Mouse (Mus musculus) kidney, embryonic 15.5 days (tissue): ENCODE measurements around the gene Camkk1. TPM values are rescaled to one million over a fixed set of nuclear protein-coding genes. Genes with fewer than 3 reads are reported as not detected.

Source experiments
- ATAC-seq: fragments of 200-750 bp; cut with Nextera tagmentation; replicated peaks from 2 replicates; pipeline ENCODE4 v1.8.0; 2017; ENCODE audit warnings: moderate TSS enrichment; ENCODE audit not compliant: low FRiP score
- H3K27ac ChIP-seq: fragments of 300-500 bp; sonication (generic); 2 replicates; pipeline ENCODE4 v1.5.1; 2015; ENCODE audit warnings: mild to moderate bottlenecking, inconsistent platforms
- H3K27me3 ChIP-seq: fragments of 300-500 bp; sonication (generic); 2 replicates; pipeline ENCODE4 v1.6.1; 2015; ENCODE audit warnings: inconsistent platforms
- H3K36me3 ChIP-seq: fragments of 300-500 bp; sonication (generic); 2 replicates; pipeline ENCODE4 v1.6.1; 2015; ENCODE audit warnings: inconsistent platforms
- H3K4me1 ChIP-seq: fragments of 300-500 bp; sonication (generic); 2 replicates; pipeline ENCODE4 v1.6.1; 2015; ENCODE audit warnings: inconsistent platforms
- H3K4me2 ChIP-seq: fragments of 300-500 bp; sonication (generic); 2 replicates; pipeline ENCODE4 v1.6.1; 2015; ENCODE audit warnings: moderate library complexity, mild to moderate bottlenecking, inconsistent platforms
- H3K4me3 ChIP-seq: fragments of 300-500 bp; sonication (generic); replicated peaks from 2 replicates; pipeline ENCODE4 v1.5.1; 2015; ENCODE audit warnings: mild to moderate bottlenecking, inconsistent platforms
- H3K9ac ChIP-seq: fragments of 300-500 bp; sonication (generic); 2 replicates; pipeline ENCODE4 v1.6.1; 2015; ENCODE audit warnings: mild to moderate bottlenecking, inconsistent platforms
- H3K9me3 ChIP-seq: fragments of 300-500 bp; sonication (generic); replicated peaks from 2 replicates; pipeline ENCODE4 v1.6.1; 2016; ENCODE audit warnings: inconsistent platforms
- WGBS: fragments of 180-500 bp; shearing (Covaris S2); methylation state at CpG from one replicate; pipeline ENCODE4 v1.1.7; 2015; ENCODE audit warnings: mixed read lengths; 5-methylcytosine and 5-hydroxymethylcytosine counted together
- polyA plus RNA-seq: library from polyadenylated mRNA; unstranded; fragments of >200 nt; fragmentation: Nextera tagmentation; extraction: Ambion mirVana; gene quantifications from 2 replicates; pipeline ENCODE4 v1.2.1, GENCODE M21; 2015

Gene Camkk1
- polyA plus RNA-seq, 1 experiment from 2014 or later, result 9.2 TPM

- peaks cover 23% of the 10 kb centered on the region for H3K4me1 ChIP-seq
- H3K27me3 ChIP-seq, result peaks cover 41% of the 10 kb centered on the region
- H3K36me3 ChIP-seq, result no peaks in the 10 kb centered on the region
- ATAC-seq, result no peak
- H3K9ac ChIP-seq, result no peak overlapping the region
- 74% methylated on average over 6 of the region's 6 CpGs for WGBS
- no peak overlapping the region for H3K27ac ChIP-seq
- H3K4me2 ChIP-seq, result no peak overlapping the region
- no peaks in the 10 kb centered on the region for H3K9me3 ChIP-seq
- H3K4me3 ChIP-seq, result no peak overlapping the region
These were observed 2.7 kb upstream of the Camkk1 start for GRCm38 (mm10) chr11:73016103-73016420.

- H3K9me3 ChIP-seq, result no peaks in the 10 kb centered on the region
- peak; percentile 41 for ATAC-seq
- H3K27ac ChIP-seq, result no peak overlapping the region
- peak overlapping the region; percentile 70 for H3K4me3 ChIP-seq
- H3K4me2 ChIP-seq, result peak overlapping the region; percentile 99
- peak overlapping the region; percentile 51 for H3K9ac ChIP-seq
- H3K27me3 ChIP-seq, result peaks cover 48% of the 10 kb centered on the region
- H3K36me3 ChIP-seq, result no peaks in the 10 kb centered on the region
- WGBS, result 1% methylated on average over 46 of the region's 46 CpGs
- H3K4me1 ChIP-seq, result peaks cover 30% of the 10 kb centered on the region
These were observed 463 bp downstream of the Camkk1 start for GRCm38 (mm10) chr11:73019147-73019795.

- Histone ChIP-seq H3K9ac (no peak overlapping the region), H3K4me3 (no peak overlapping the region), H3K36me3 (no peaks in the 10 kb centered on the region), H3K4me1 (peaks cover 39% of the 10 kb centered on the region), H3K9me3 (no peaks in the 10 kb centered on the region), H3K27me3 (peaks cover 48% of the 10 kb centered on the region), H3K27ac (no peak overlapping the region), H3K4me2 (no peak overlapping the region)
- no peak for ATAC-seq
- whole genome bisulfite sequencing, result 60% methylated on average over 7 of the region's 7 CpGs
These were observed 2.4 kb downstream of the Camkk1 start for GRCm38 (mm10) chr11:73020953-73021800.

GRCm38 (mm10) chr11:73023099-73023498 is 4.3 kb downstream of the Camkk1 start:
- H3K36me3 ChIP-seq, result no peaks in the 10 kb centered on the region
- H3K4me3 ChIP-seq, result no peak overlapping the region
- ATAC-seq, result no peak
- H3K4me2 ChIP-seq, result no peak overlapping the region
- peaks cover 32% of the 10 kb centered on the region for H3K27me3 ChIP-seq
- no peak overlapping the region for H3K27ac ChIP-seq
- H3K4me1 ChIP-seq, result peaks cover 37% of the 10 kb centered on the region
- H3K9ac ChIP-seq, result no peak overlapping the region
- no peaks in the 10 kb centered on the region for H3K9me3 ChIP-seq
- WGBS, result 50% methylated on average over 9 of the region's 9 CpGs

GRCm38 (mm10) chr11:73023827-73024226 is 5.0 kb downstream of the Camkk1 start:
- H3K4me3 ChIP-seq, result no peak overlapping the region
- no peaks in the 10 kb centered on the region for H3K36me3 ChIP-seq
- ATAC-seq, result no peak
- no peaks in the 10 kb centered on the region for H3K9me3 ChIP-seq
- WGBS, result 72% methylated on average over 4 of the region's 4 CpGs
- no peak overlapping the region for H3K9ac ChIP-seq
- H3K4me2 ChIP-seq, result no peak overlapping the region
- H3K27ac ChIP-seq, result peak overlapping the region; percentile 55; the same call in 1 of the 2 replicates
- peaks cover 29% of the 10 kb centered on the region for H3K27me3 ChIP-seq
- H3K4me1 ChIP-seq, result peaks cover 31% of the 10 kb centered on the region

- Histone ChIP-seq H3K4me2 (peak overlapping the region; percentile 8; the same call in 1 of the 2 replicates), H3K27ac (peak overlapping the region; percentile 55)
These were observed 5.6 kb downstream of the Camkk1 start for GRCm38 (mm10) chr11:73024236-73024904.

GRCm38 (mm10) chr11:73026961-73027360 is 8.2 kb downstream of the Camkk1 start:
- H3K36me3 ChIP-seq, result no peaks in the 10 kb centered on the region
- no peak overlapping the region for H3K4me2 ChIP-seq
- 50% methylated on average over 8 of the region's 8 CpGs for WGBS
- H3K27ac ChIP-seq, result no peak overlapping the region
- ATAC-seq, result no peak
- H3K4me3 ChIP-seq, result no peak overlapping the region
- no peak overlapping the region for H3K9ac ChIP-seq
- H3K4me1 ChIP-seq, result peaks cover 29% of the 10 kb centered on the region
- no peaks in the 10 kb centered on the region for H3K9me3 ChIP-seq
- H3K27me3 ChIP-seq, result no peaks in the 10 kb centered on the region

More at GRCm38 (mm10) chr11:73024236-73024904, 5.6 kb downstream of the Camkk1 start:
- Histone ChIP-seq H3K9me3 (no peaks in the 10 kb centered on the region), H3K4me1 (peaks cover 28% of the 10 kb centered on the region), H3K9ac (no peak overlapping the region), H3K4me3 (no peak overlapping the region), H3K36me3 (no peaks in the 10 kb centered on the region), H3K27me3 (peaks cover 24% of the 10 kb centered on the region)
- WGBS, result 43% methylated on average over 7 of the region's 7 CpGs
- ATAC-seq, result no peak; the same call in 1 of the 2 replicates

- Histone ChIP-seq H3K36me3 (no peaks in the 10 kb centered on the region), H3K9me3 (no peaks in the 10 kb centered on the region), H3K9ac (peak overlapping the region; percentile 41), H3K4me1 (peaks cover 9% of the 10 kb centered on the region; the same call in 1 of the 2 replicates), H3K27me3 (no peaks in the 10 kb centered on the region), H3K27ac (no peak overlapping the region), H3K4me3 (peak overlapping the region; percentile 36), H3K4me2 (peak overlapping the region; percentile 76)
- ATAC-seq, result peak; percentile 94
- 25% methylated on average over 20 of the region's 20 CpGs for WGBS
These were observed 12.2 kb downstream of the Camkk1 start for GRCm38 (mm10) chr11:73030821-73031498.

GRCm38 (mm10) chr11:73031536-73031935 is 12.7 kb downstream of the Camkk1 start:
- Histone ChIP-seq H3K4me3 (no peak overlapping the region; the same call in 1 of the 2 replicates), H3K4me2 (peak overlapping the region; percentile 76; the same call in 1 of the 2 replicates), H3K27ac (no peak overlapping the region), H3K4me1 (peaks cover 9% of the 10 kb centered on the region; the same call in 1 of the 2 replicates), H3K27me3 (no peaks in the 10 kb centered on the region), H3K9me3 (no peaks in the 10 kb centered on the region), H3K9ac (0 out of 2 replicates have a peak overlapping the region, but pooled peaks have one; percentile 41), H3K36me3 (no peaks in the 10 kb centered on the region)
- ATAC-seq, result no peak
- WGBS, result 52% methylated on average over 5 of the region's 5 CpGs

GRCm38 (mm10) chr11:73036077-73036476 is 17.3 kb downstream of the Camkk1 start:
- Histone ChIP-seq H3K9me3 (no peaks in the 10 kb centered on the region), H3K4me3 (no peak overlapping the region), H3K4me1 (peaks cover 8% of the 10 kb centered on the region; the same call in 1 of the 2 replicates), H3K27ac (no peak overlapping the region), H3K4me2 (no peak overlapping the region), H3K27me3 (no peaks in the 10 kb centered on the region), H3K36me3 (0 out of 2 replicates have a peak, but pooled peaks cover 4% of the 10 kb centered on the region), H3K9ac (no peak overlapping the region)
- ATAC-seq, result no peak
- WGBS, result 79% methylated on average over 7 of the region's 7 CpGs

- WGBS, result 54% methylated on average over 6 of the region's 6 CpGs
- Histone ChIP-seq H3K27me3 (no peaks in the 10 kb centered on the region), H3K4me1 (0 out of 2 replicates have a peak, but pooled peaks cover 3% of the 10 kb centered on the region), H3K9ac (no peak overlapping the region), H3K36me3 (0 out of 2 replicates have a peak, but pooled peaks cover 4% of the 10 kb centered on the region), H3K9me3 (no peaks in the 10 kb centered on the region), H3K4me2 (no peak overlapping the region), H3K4me3 (no peak overlapping the region), H3K27ac (no peak overlapping the region)
- ATAC-seq, result no peak
These were observed 18.1 kb downstream of the Camkk1 start for GRCm38 (mm10) chr11:73036889-73037288.
